Mouse (Mus musculus) right cerebral cortex, postnatal 4 days (tissue): ENCODE measurements around the gene Tprn.
"Not testable (repeated sequence)": the region's sequence is repeated elsewhere in the genome, so short reads cannot be mapped to it uniquely, and the experiment has no call there.

Experiments
- DNase-seq: peaks from one replicate; pipeline ENCODE4 v3.0.0-alpha.2; 2022

Gene Tprn

GRCm38 (mm10) chr2:25237522-25237921 lies 24.9 kb upstream of the Tprn start:
- no peak for DNase-seq

- DNase-seq: no peak
Observed at GRCm38 (mm10) chr2:25238106-25238505, 24.3 kb upstream of the Tprn start.

GRCm38 (mm10) chr2:25239766-25240165 lies 22.7 kb upstream of the Tprn start:
- DNase-seq: no peak

DNA sequence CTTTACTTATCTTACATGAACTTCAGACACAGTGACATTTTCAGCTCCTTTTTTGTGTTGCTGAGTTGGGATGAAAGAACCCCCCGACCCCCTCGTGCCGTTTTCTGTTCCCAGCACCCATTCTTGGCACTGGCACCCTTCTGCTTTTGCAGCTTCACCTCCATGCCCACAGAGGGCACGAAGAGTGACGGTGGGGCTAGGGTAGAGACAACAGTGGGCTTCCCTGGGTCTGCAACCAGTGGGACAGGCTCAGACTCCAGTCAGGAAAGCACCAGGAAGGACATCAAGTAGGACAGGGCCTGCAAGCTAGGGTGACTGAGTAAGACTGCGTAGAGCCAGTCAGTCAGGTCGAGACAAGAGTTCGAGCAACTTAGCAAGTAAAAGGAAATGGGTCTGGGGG lies 22.1 kb upstream of the Tprn start:
- no peak for DNase-seq

DNA sequence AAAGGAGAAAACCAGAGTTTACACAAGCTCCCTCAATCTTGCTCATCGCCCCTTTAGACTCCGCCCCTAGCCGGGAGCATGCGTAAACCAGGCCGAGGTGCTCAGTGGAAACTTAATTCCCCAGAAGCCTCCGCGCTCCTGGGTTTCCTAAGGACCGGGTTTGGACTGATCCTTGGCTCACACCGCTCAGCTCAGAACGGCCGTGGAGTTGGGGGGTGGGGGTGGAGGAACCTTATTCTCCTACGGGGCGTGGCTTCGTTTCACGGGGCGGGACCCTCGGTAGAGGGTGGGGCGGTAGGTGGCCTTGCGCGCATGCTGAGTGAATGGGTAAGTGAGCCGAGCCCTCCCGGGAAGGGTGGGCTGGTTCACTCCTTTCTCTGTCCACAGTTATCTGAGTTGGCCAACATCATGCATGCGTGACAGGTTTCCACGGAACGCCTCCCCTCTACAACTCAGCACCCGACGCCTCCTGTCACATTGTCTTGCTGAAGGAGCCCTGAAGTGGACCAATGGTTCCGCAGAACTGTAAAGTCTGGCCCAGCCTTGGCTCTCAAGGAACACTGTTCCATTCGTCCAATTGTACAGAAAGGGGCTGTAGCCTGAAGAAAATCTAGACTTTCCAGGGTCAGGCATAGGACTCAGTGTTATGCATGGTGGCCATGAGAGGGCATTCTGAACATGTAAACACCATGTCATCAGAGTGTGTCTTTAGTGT lies 21.5 kb upstream of the Tprn start:
- DNase-seq: peak; percentile 71

GRCm38 (mm10) chr2:25241438-25241775 lies 21.0 kb upstream of the Tprn start:
- no peak for DNase-seq

DNA sequence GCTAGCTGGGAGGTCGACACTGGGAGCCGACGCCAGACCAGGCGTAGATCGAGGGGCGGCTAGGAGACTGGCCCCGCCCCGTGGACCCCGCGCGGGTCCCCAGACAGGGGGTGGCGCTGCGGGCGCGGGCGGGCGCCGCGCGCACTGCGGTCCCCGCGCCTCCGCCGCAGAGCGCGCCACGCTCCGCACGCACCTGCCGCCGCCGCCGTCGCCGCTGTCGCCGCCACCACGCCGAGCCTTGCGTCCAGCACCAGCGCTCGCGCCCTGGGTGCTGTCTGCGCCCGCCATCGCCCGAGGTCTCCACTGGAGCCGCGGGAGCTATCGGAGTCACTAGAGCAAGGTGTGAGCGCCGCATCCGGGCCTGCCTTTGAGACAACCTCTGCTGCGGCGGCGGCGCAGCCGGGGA lies 20.3 kb upstream of the Tprn start, which contains the start of the genes Rnf208 and Cysrt1:
Gene Rnf208, plus strand, starts transcription at position 155 of the 406 bp plus-strand sequence.
Gene Cysrt1, minus strand, starts transcription at position 352 of the 406 bp plus-strand sequence.
- DNase-seq: peak; percentile 58

- DNase-seq: no peak
Observed at GRCm38 (mm10) chr2:25243342-25243741, 19.1 kb upstream of the Tprn start.

DNA sequence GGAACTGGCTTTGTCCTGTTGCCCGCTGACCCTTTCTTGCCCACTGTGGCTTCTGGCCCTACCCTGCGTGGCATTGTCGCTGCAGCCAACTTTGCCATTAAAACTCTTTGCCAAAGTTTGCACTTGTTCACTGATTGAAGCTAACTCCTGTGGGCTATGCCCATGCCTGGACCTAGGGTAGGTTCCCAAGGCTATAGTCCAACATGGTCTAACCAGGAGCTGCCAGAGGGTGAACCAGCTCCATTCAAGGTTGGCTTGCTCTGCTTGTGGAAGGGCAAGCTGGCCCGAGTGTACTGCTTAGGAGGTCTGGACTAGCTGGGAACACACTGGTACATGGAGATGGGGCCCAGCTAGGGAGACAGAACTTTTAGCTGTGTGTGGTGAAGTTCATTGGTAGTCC lies 18.3 kb upstream of the Tprn start:
- no peak for DNase-seq

DNA sequence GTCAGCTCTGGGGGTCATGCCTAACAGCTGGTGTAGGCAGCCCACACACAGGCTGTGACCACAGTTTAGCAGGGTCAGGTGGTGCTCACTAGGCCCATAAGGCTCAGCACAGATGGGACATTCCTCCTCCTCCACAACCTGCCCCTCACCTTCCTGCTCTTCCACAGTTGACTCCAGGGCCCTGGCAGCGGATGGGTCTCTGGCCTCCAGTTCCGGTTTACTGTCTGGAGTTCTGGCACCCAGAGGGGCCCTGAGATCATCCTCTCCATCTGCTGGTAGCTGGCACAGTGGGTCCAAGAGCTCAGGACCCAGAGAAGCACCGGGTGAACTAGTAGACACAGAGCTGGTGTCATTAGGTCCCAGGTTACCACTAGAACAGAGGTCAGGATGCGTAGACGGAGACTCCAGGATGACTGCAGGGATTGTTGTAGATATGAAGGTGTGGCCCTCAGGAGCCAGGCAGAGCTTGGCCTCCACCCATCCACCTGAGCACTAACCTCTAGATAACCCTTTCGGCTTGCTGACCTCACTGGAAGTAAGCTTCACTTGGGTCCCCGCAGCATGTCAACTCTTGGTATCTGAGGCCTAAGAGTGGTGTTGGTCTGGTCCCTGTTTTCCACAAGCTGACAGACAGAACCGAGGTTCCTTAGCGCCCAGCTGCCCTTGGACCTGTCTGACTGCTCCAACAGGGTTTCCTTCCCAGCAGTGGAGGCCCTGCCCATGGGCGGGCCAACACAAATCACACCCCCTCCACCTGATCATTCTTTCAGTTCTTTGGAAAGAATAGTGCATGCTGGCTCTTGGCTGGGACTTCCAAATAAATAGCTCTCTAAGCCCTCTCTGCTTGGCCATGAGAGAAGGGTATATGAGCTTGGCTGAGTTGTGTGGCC lies 16.0 kb upstream of the Tprn start, which contains the start of gene AL732309.1:
Gene AL732309.1, minus strand, starts transcription at position 681 of the 890 bp plus-strand sequence.
- DNase-seq: no peak

DNA sequence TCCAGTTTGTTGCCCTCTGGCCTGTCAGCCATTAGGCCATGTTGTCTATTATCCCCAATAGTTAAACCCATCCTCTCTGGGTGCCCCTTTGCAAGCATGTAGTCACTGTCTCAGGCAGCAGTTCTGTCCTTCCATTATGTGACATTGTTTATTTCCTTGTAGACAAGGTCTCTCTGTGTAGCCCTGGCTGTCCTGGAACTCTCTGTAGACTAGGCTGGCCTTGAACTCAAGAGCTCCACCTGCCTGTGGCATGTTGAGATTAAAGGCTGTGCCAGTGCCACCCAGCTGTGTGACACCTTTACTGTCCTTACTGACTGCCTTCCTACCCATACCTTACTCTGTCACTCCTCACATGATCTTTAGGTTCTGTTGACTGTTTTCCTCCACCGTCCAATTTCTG lies 10.1 kb upstream of the Tprn start:
- DNase-seq: no peak

- peak; percentile 90 for DNase-seq
Observed at GRCm38 (mm10) chr2:25255284-25255779, 7.1 kb upstream of the Tprn start, which contains the start of gene Tmem203. TSS of gene Tmem203 (plus strand) at chr2:25255439.

- DNase-seq: not testable (repeated sequence)
Observed at GRCm38 (mm10) chr2:25256443-25257109, 5.8 kb upstream of the Tprn start.

DNA sequence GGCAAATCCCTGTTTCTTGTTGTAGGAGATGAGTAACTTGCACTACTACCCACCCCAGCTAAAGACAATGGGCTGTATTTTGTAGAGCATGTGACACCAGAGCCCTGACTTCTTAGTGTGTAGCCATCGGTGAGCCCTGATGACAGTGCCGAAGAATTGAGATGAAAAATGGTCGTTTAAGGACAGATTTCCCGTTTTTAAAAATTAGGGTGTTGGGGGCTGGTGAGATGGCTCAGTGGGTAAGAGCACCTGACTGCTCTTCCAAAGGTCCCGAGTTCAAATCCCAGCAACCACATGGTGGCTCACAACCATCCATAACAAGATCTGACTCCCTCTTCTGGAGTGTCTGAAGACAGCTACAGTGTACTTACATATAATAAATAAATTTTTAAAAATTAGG lies 5.2 kb upstream of the Tprn start:
- DNase-seq: not testable (repeated sequence)

- no peak for DNase-seq
Observed at GRCm38 (mm10) chr2:25258887-25259286, 3.5 kb upstream of the Tprn start.

DNA sequence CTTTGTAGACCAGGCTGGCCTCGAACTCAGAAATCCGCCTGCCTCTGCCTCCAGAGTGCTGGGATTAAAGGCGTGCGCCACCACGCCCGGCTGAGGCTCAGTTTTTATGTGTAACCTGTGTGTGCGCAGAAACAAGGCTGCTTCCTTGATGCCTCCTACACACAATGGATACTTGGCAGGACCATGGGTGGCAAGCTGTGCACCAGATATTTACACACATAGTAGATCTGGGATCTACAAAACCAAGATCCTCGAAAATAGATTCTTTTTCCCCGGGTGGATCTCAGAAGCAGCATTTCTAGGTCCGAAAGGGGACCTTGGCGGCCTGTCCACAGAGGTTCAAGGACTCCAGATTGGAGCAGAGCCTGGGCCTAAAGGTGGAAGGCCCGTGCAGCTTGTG lies 548 bp upstream of the Tprn start:
- no peak for DNase-seq

DNA sequence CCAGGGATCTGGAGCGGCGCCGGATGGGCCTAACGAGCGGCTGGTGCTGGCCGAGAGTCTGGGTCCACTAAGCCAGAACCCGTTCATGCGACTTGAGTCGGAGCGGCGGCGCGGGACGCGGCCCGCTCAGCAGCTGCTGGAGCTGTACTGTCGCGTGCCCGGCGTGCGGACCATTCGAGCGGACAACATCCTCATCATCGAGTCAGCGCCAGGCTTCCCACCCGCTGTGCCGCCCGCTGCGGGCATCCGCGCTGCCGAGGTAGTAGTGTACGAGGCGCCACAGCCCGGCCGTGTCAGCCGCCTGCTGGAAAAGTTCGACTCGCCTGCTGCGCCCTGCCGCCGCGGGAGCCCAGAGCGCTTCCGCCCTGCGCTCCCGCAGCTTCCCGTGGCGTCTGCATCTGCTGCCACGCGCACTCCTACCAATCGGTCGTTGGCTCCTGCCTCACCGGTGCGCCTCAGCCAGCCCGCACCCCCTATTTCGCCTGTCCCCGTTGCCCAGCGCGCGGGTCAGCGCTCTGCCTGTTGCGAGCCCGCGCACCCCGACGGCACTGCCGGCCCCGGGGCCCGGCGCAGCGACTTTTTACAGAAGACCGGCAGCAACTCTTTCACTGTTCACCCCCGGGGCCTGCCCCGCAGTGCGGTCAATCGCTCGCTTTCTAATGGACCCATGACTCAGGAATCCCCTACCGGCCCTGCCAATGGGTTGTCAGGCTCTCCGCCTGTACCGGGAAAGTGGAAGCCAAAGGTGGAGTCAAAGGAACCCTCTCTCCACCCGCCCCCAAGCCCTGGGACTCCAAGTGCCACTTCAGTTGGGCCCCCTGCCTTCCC lies 591 bp downstream of the Tprn start:
- no peak for DNase-seq

DNA sequence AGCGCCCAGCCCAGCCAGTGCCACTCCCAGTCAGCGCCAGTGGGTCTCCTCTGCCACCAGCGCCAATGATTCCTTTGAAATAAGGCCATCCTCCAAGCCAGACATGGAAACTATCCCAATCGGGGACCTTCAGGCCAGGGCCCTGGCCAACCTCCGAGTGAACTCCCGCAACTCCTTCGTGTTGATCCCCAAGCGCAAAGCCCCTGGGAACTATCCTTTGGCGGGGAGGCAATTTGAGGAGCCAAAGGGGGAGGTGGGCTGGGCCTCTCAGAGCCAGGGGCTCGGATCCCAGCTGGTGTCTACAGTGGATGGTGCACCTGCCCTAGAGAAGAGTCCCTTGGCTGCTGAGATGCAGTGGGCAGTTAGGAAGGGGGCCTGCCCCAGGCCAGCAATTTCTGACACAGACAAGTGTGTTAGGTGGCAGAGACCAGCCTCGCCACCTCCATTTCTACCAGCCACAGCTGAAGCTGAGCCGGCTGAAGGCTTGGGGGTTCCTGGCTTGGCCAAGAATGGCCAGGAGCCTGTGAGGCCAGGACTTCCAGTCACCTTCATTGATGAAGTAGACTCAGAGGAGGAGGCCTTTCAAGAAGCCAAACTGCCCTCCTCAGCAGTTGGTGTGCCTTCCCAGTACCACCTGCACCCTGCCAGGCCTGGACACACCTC lies 1.3 kb downstream of the Tprn start:
- DNase-seq: no peak

GRCm38 (mm10) chr2:25264286-25264660 lies 1.9 kb downstream of the Tprn start:
- DNase-seq: no peak

GRCm38 (mm10) chr2:25264851-25265250 lies 2.4 kb downstream of the Tprn start:
- DNase-seq: no peak

DNA sequence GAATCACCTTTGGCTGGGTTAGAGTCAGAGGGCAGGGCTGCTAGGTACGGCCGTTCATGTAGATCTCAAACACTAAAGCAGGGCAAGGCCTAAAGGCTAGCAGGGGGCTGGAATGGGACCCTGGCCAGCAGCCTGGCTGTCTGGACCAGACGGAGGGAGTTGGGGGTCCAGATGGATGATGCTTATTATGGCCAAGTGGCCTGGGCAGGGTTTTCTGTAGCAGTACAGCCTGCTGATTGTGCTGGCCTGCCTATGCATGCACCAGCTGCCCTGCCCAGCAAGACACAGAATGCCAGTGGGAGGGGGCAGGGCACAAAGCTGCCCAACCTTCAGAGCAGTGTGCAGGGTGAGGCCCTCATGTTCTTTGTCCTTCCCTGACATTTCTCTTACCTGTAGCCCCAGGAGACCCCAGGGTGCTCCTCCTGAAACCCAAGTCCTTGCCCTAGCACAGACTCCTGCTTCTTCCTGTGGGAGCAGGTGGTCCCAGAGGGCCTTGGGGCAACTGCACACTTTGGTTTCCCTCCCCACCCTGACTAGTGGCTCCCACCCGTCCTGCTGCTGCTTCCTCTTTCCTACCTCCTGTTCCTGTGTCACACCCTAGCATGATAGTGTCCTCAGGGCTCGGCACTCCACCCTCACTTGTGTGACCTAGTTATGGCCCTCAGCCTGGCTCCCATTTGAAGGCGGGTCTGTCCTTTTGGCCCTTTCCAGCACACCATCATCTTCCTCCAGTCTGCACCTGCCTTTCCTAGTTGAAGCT lies 3.7 kb downstream of the Tprn start:
- DNase-seq: no peak
